Mouse (Mus musculus): ENCODE results near the gene Atxn1. TPM values are rescaled to one million over a fixed set of nuclear protein-coding genes. Genes with fewer than 3 reads are reported as not detected.

Atxn1 gene
- polyA plus RNA-seq, 1 experiment from 2014 or later, result 1.6 TPM

DNA sequence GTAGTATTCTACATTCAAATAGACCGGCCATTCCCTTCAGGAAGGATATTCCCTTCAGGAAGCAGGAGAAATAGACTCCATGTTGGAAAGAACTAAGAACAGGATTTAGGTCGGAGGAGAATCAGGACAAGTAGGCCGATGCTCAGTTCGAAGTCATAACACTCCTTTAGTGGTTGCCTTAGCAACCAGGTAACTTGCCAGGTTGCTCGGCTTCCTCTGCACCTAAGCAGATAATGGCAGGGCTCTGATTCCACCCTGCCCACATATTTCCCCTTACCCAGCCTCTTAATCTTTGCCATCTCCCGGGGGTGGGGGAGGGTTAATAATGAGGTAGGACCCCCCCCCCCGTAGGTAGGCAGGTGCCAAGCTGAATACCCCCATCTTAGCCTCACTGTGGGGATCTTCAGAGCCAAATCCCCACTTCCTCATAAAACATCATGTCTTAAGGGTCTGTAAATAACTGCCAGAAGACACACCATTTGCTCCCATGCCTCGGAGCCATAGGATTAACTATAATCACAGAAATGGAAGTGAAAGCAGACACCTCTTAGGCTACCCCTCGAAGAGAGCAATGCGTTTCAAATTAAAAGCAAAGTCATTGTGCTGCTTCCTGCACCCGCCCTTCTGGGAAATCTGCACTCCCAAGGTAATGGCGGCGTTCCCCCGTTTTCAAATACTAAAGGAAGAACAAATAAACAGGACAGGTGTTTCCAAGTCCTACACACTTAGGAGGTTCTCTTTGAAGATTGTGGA is 240.1 kb downstream of the Atxn1 start:
- 85% methylated on average over 14 of the region's 14 CpGs for WGBS
- DNase-seq (ENCODE audit: extremely low spot score, low spot score), result no peak
- Histone ChIP-seq H3K27me3 (ENCODE audit: poor library complexity, severe bottlenecking) (no peaks in the 10 kb centered on the region), H3K4me3 (no peak overlapping the region), H3K27ac (no peak overlapping the region), H3K36me3 (replicated peaks) (no peaks in the 10 kb centered on the region), H3K9me3 (no peaks in the 10 kb centered on the region), H3K4me1 (peaks cover 5% of the 10 kb centered on the region; the same call in 1 of the 2 replicates)

DNA sequence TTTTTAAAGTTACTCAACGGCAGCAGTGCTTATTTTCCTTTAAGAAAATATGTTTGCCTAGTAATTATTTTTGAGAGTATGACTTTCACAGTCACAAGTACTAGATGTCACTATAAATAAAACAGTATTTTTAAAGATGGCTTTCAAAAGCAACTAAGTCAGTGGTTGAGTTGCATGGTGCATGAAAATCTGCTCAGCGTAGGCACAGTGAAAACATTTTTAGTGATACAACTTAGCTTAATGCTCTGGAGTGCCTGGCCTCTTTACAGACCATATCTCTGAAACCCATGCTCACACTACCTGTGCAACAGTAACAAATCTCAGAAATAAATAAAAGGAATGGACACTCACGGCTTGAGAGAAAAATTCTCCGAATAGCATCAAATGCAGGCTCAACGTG is 241.9 kb downstream of the Atxn1 start:
- Histone ChIP-seq H3K27me3 (ENCODE audit: poor library complexity, severe bottlenecking) (no peaks in the 10 kb centered on the region), H3K27ac (no peak overlapping the region), H3K4me3 (no peak overlapping the region), H3K4me1 (peaks cover 8% of the 10 kb centered on the region), H3K36me3 (replicated peaks) (no peaks in the 10 kb centered on the region), H3K9me3 (no peaks in the 10 kb centered on the region)
- 92% methylated on average over 5 of the region's 5 CpGs for WGBS
- no peak for DNase-seq (ENCODE audit: extremely low spot score, low spot score)

DNA sequence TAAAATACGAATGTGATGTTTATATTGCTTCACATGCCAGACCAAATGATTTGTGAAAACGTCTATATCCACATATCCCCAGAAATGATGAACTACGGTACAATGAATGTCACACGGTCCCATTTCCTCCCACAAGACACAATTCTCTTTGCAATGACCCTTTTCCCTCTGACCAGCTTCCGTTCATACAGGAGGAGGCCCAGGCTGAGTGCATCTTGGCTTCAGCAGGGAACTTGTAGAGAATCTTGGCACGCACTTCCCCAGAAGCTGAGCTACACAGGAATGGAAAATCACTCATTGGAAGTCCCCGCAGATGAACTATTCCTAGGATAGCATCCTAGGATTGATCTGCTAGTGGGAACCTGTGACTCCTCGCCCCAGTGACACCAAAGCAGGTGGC is 243.2 kb downstream of the Atxn1 start:
- Histone ChIP-seq H3K27me3 (ENCODE audit: poor library complexity, severe bottlenecking) (no peaks in the 10 kb centered on the region), H3K36me3 (replicated peaks) (no peaks in the 10 kb centered on the region), H3K4me1 (peaks cover 8% of the 10 kb centered on the region), H3K27ac (no peak overlapping the region), H3K9me3 (no peaks in the 10 kb centered on the region), H3K4me3 (no peak overlapping the region)
- DNase-seq (ENCODE audit: extremely low spot score, low spot score), result no peak
- 92% methylated on average over 8 of the region's 8 CpGs for WGBS

DNA sequence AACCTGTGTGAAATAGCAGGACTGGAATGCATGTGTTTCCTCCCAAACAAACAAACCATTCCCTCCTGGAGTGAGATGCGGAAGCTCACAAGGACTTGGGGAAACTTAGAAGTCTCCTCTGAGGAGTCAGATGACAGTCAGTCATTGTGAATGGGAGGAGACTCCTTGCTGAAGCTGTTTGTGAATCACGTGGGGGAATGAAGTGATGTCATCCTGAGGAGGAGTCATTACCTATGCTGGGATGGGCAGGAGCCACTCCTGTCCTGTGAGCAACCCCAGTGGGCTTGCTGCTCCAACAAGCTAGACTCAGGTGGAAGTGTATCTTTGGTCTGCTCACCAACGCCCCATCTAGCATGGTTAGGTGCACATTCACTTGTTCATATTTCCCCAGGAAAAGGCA is 246.0 kb downstream of the Atxn1 start:
- Histone ChIP-seq H3K4me3 (no peak overlapping the region), H3K9me3 (no peaks in the 10 kb centered on the region), H3K36me3 (replicated peaks) (no peaks in the 10 kb centered on the region), H3K27me3 (ENCODE audit: poor library complexity, severe bottlenecking) (no peaks in the 10 kb centered on the region), H3K4me1 (peaks cover 3% of the 10 kb centered on the region; the same call in 1 of the 2 replicates), H3K27ac (no peak overlapping the region)
- 48% methylated on average over 3 of the region's 3 CpGs for WGBS
- no peak for DNase-seq (ENCODE audit: extremely low spot score, low spot score)

DNA sequence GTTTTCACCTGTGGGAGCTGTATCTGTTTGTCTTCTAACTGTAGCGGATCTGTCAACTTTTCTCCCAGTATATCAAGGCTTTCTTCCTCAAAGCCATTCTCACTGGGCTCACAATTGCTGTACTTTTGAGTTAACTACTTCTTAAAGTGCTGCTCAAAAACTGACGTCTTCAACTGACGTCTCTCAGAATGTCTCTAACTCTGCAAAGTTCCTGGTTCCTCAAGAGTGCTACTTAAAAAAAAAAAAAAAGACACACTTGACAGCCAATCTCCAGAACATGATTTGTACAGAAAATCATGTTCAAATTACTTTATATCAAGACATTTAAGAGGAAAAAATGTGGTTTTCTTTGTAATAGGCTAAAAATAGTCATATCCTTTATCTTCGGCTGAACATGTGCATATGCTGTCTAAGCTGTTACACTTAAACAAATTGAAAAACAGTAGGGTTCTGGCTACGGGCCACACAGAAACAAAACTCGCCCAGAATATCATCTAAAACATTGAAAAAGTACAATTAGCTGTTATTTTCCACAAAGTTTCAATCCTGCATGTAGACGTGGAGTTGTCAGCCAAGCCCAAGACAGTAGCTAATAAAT is 249.1 kb downstream of the Atxn1 start:
- H3K9me3 ChIP-seq, result no peaks in the 10 kb centered on the region
- H3K4me1 ChIP-seq, result peaks cover 3% of the 10 kb centered on the region; the same call in 1 of the 2 replicates
- no peak overlapping the region for H3K27ac ChIP-seq
- WGBS, result 83% methylated on average over 7 of the region's 7 CpGs
- no peaks in the 10 kb centered on the region for H3K36me3 ChIP-seq (replicated peaks)
- no peaks in the 10 kb centered on the region for H3K27me3 ChIP-seq (ENCODE audit: poor library complexity, severe bottlenecking)
- no peak for DNase-seq (ENCODE audit: extremely low spot score, low spot score)
- no peak overlapping the region for H3K4me3 ChIP-seq

DNA sequence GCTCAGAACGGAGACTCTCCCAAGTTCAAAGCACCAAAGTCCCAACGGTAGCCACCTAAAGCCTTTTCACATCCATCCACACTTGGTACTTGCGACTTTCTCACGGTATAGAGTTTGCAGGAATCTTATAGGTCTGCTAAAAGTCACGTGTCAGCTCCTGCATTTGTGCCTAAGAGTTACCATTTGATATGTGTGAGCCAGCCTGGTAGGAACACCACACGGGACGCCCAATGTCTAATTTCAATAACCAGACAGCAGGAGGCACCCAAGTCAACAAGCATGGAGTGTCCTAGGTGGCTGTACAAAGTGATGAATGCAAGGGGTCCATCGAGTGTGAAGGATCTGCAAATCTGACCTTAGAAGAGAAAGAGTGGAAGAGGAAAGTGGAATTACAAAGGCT is 254.8 kb downstream of the Atxn1 start:
- 93% methylated on average over 8 of the region's 8 CpGs for WGBS
- no peak overlapping the region for H3K27ac ChIP-seq
- no peaks in the 10 kb centered on the region for H3K36me3 ChIP-seq (replicated peaks)
- no peak overlapping the region for H3K4me3 ChIP-seq
- H3K27me3 ChIP-seq (ENCODE audit: poor library complexity, severe bottlenecking), result no peaks in the 10 kb centered on the region
- peaks cover 4% of the 10 kb centered on the region; the same call in 1 of the 2 replicates for H3K4me1 ChIP-seq
- no peaks in the 10 kb centered on the region for H3K9me3 ChIP-seq
- DNase-seq (ENCODE audit: extremely low spot score, low spot score), result no peak

DNA sequence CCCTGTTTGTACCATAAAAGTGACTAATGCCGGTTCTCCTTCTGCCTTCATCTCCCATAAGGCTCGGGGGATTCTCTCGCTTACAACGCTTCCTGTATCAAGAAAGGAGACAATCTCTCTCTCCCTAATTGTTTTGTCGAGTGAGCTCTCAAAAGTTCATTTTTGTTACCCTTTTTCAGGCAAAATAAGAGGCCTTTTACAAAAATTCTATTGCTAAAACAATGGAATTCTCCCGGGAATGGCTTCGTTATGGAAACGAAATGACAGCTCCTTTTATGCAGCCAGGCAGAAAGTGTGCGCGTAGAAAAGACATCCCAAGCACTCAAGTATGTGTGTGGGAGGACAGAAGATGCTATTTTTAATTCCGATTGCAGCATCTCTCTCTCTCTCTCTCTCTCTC is 255.4 kb downstream of the Atxn1 start:
- Histone ChIP-seq H3K4me3 (no peak overlapping the region), H3K9me3 (no peaks in the 10 kb centered on the region), H3K36me3 (replicated peaks) (no peaks in the 10 kb centered on the region), H3K4me1 (peaks cover 4% of the 10 kb centered on the region; the same call in 1 of the 2 replicates), H3K27me3 (ENCODE audit: poor library complexity, severe bottlenecking) (no peaks in the 10 kb centered on the region), H3K27ac (no peak overlapping the region)
- DNase-seq (ENCODE audit: extremely low spot score, low spot score), result no peak
- WGBS, result 78% methylated on average over 11 of the region's 11 CpGs

DNA sequence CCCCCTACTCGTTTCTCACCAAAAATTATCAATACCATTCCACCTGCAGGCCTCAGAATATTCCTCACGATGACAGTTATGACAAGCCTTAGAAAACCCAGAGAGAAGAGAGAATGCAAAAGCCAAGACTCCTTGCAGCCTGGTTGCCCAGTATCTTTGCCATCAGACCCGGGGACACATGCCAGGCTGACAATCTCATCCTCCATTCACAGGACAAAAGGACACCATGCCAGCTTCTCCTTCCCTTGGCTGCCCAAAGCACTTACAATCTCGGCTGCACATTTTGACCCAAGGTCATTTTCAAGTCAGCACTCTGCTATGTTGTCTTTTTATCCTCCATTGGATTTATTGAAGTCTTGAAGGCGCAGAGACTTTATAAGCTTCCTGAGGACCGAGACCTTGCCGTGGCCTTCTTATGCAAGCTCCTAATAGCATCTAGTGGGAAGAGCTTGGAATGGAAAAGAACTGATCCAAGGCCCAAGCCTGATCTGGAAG is 263.5 kb downstream of the Atxn1 start:
- no peaks in the 10 kb centered on the region for H3K4me1 ChIP-seq
- DNase-seq (ENCODE audit: extremely low spot score, low spot score), result no peak
- H3K27me3 ChIP-seq (ENCODE audit: poor library complexity, severe bottlenecking), result no peaks in the 10 kb centered on the region
- H3K27ac ChIP-seq, result no peak overlapping the region
- H3K36me3 ChIP-seq (replicated peaks), result no peaks in the 10 kb centered on the region
- no peaks in the 10 kb centered on the region; the same call in 1 of the 2 replicates for H3K9me3 ChIP-seq
- H3K4me3 ChIP-seq, result no peak overlapping the region
- WGBS, result 87% methylated on average over 7 of the region's 7 CpGs

DNA sequence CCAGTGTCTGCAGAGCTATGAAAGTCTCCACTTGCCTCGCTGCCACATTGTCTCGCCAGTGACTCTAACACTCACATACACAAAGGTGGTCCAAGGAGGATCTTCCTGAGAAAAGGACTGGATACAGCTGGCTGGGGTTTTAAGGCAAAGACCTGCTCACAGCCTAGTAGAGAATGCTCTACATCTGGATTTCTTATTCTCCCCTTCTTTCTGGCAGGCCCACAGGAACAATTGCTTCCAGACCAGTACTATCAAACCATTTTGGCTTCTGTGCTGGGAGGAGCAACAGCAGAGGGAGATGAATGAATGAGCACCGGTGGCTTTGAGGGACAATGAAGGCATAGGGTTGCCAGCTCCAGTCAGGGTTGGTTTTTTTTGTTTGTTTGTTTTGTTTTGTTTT is 265.8 kb downstream of the Atxn1 start:
- no peak for DNase-seq (ENCODE audit: extremely low spot score, low spot score)

DNA sequence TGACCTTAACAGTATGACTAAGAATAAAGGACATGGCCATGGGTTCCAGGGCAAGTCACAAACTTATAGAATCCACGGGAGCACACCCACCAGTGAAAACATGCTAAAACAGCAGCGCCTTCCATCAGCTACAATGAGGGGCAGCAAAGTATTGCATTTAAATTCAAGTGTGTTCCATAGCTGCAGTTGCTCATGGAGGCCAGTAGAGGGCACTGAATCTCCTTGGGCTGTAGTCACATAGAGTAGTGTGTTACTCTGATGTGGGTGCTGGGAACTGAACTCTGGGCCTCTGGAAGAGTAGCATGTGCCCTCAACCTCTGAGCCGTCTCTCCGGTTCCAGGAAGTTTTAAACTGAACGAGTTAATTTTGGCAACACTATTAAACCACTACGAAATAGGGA is 268.8 kb downstream of the Atxn1 start:
- peaks cover 4% of the 10 kb centered on the region; the same call in 1 of the 2 replicates for H3K9me3 ChIP-seq
- no peak for DNase-seq (ENCODE audit: extremely low spot score, low spot score)
- no peak overlapping the region for H3K27ac ChIP-seq
- H3K4me1 ChIP-seq, result peaks cover 15% of the 10 kb centered on the region
- no peaks in the 10 kb centered on the region for H3K27me3 ChIP-seq (ENCODE audit: poor library complexity, severe bottlenecking)
- H3K4me3 ChIP-seq, result no peak overlapping the region
- 0 out of 2 replicates have a peak, but pooled peaks cover 2% of the 10 kb centered on the region for H3K36me3 ChIP-seq (replicated peaks)
- WGBS, result 94% methylated on average over 6 of the region's 6 CpGs

More for the DNA sequence above, 265.8 kb downstream of the Atxn1 start:
- H3K9me3 ChIP-seq, result peaks cover 4% of the 10 kb centered on the region; the same call in 1 of the 2 replicates
- 86% methylated on average over 3 of the region's 3 CpGs for WGBS
- no peaks in the 10 kb centered on the region for H3K27me3 ChIP-seq (ENCODE audit: poor library complexity, severe bottlenecking)
- no peaks in the 10 kb centered on the region for H3K4me1 ChIP-seq
- no peak overlapping the region for H3K4me3 ChIP-seq
- 0 out of 2 replicates have a peak, but pooled peaks cover 2% of the 10 kb centered on the region for H3K36me3 ChIP-seq (replicated peaks)
- no peak overlapping the region for H3K27ac ChIP-seq

DNA sequence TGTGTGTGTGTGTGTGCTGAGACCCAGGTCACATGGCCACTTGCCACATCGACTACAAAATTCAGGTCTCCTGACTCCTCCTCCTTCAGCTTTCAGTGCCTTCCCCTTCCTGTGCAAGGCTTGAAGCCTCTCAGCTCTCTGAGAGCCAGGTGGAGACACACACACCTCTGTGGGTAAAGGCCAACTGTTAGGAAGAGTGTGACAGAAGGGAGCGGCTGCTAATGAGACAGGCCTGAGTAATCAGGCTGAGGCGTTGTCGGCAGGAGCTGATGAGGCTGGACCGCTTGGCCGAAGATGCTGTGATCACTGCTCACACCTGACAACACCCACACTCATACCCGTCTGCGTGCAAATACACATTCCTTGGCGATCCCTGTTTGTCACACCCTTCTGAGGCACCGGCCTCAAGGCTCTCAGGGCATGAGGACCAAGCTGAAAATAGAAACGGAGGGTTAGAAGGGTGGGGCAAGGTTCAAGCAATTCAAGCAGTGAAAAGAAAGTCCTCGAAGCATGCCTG is 269.8 kb downstream of the Atxn1 start:
- H3K9me3 ChIP-seq, result peaks cover 4% of the 10 kb centered on the region; the same call in 1 of the 2 replicates
- H3K4me3 ChIP-seq, result no peak overlapping the region
- no peak overlapping the region for H3K27ac ChIP-seq
- no peak for DNase-seq (ENCODE audit: extremely low spot score, low spot score)
- 93% methylated on average over 12 of the region's 12 CpGs for WGBS
- peaks cover 21% of the 10 kb centered on the region for H3K4me1 ChIP-seq
- no peaks in the 10 kb centered on the region for H3K27me3 ChIP-seq (ENCODE audit: poor library complexity, severe bottlenecking)
- 0 out of 2 replicates have a peak, but pooled peaks cover 2% of the 10 kb centered on the region for H3K36me3 ChIP-seq (replicated peaks)

DNA sequence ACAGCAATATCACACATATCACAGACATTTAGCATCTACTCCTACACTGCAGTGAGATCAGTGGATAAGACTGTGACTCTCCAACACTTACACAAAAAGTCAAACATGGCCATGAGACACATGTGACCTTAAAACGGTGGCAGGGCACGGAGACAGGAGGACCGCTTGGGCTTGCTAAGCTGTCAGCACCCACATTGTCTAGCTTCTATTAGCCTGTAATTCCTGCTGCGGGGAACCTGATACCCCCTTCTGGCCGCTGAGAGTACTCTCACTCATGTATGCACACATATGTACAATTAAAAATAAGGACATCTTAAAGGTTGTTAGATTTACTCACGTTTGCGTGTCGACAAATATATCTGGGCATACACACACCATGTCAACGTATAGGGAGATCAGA is 270.9 kb downstream of the Atxn1 start:
- no peak for DNase-seq (ENCODE audit: extremely low spot score, low spot score)
- H3K4me3 ChIP-seq, result no peak overlapping the region
- H3K9me3 ChIP-seq, result peaks cover 4% of the 10 kb centered on the region; the same call in 1 of the 2 replicates
- 89% methylated on average over 9 of the region's 9 CpGs for WGBS
- H3K36me3 ChIP-seq (replicated peaks), result 0 out of 2 replicates have a peak, but pooled peaks cover 2% of the 10 kb centered on the region
- H3K4me1 ChIP-seq, result peaks cover 23% of the 10 kb centered on the region
- no peaks in the 10 kb centered on the region for H3K27me3 ChIP-seq (ENCODE audit: poor library complexity, severe bottlenecking)
- no peak overlapping the region for H3K27ac ChIP-seq

DNA sequence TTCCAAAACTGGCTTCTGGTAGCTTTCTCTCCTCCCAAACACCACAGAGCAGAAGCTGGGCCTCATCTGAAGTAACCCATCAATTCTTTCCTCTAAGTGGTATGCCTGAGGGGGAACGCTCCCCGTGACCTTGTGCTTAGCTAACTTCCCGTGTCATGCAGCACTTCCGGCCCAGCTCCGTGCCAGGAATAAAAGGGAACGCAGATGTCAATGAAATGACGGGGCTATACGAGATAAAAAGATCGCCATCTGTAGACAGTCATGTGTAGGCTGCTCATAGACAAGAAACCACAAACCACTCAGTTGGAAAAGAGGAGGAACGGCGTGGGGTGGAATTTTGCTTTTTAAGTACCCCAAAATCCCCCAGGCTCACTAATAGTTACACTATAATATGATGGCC is 271.3 kb downstream of the Atxn1 start:
- no peaks in the 10 kb centered on the region for H3K27me3 ChIP-seq (ENCODE audit: poor library complexity, severe bottlenecking)
- peaks cover 23% of the 10 kb centered on the region for H3K4me1 ChIP-seq
- H3K4me3 ChIP-seq, result no peak overlapping the region
- H3K27ac ChIP-seq, result no peak overlapping the region
- 0 out of 2 replicates have a peak, but pooled peaks cover 2% of the 10 kb centered on the region for H3K36me3 ChIP-seq (replicated peaks)
- H3K9me3 ChIP-seq, result peaks cover 4% of the 10 kb centered on the region; the same call in 1 of the 2 replicates
- WGBS, result 76% methylated on average over 11 of the region's 11 CpGs
- no peak for DNase-seq (ENCODE audit: extremely low spot score, low spot score)

Measured in forebrain, embryonic 10.5 days (tissue).